ENCODE assay signal across 16 mouse cellular contexts in the genomic region with DNA sequence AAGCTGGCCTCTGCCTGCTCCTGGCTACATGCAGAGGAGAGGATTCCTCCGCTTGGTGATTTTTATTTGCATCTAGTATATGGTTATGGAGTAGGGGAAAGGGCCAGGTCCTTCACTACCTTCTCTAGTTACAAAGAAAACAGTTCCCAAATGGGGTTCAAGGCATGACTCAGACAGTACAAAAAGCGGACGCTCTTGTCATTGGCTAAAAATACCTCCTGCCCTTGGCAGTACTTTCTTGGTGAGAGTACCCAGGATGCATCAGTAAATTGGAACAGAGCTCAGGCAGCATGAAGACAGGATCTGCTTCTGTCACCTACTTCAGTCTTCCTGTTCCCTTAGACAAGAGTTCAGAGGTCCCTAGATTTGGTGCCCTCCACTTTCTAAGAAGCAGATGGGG. TPM values are rescaled to one million over a fixed set of nuclear protein-coding genes. Genes with fewer than 3 reads are reported as not detected.
DNase-seq lines count a peak whose midpoint lies in the region.
"Had no signal": no experiment of that assay in that cellular context is flagged by ENCODE, and none has a peak within 500 bp of the region (broad histone marks: within the 10 kb centered on the region; RNA-seq: fewer than 3 reads in every experiment).

No protein-coding gene starts in this region.

- no peaks in the 10 kb centered on the region for H3K9me3 ChIP-seq in forebrain, embryonic 10.5 days
- H3K9me3 ChIP-seq: embryonic facial prominence, embryonic 13.5 days; forebrain, embryonic 15.5 days; hindbrain, embryonic 12.5 days; limb, embryonic 13.5 days; lung, embryonic 15.5 days had no signal

- peaks cover 4% of the 10 kb centered on the region; the same call in 1 of the 2 replicates for H3K4me1 ChIP-seq in forebrain, embryonic 10.5 days
- H3K4me1 ChIP-seq: forebrain, embryonic 15.5 days; hindbrain, embryonic 12.5 days; limb, embryonic 13.5 days; lung, embryonic 15.5 days had no signal

- WGBS in forebrain, embryonic 10.5 days = 78% methylated on average over 3 of the region's 3 CpGs

- intact Hi-C loops in heart, postnatal 25 days (cut with DNase I) = no loop called here
- intact Hi-C loops in heart, postnatal 10 days (cut with DNase I) = no loop called here

- no peak overlapping the region for H3K4me3 ChIP-seq in forebrain, embryonic 10.5 days
- H3K4me3 ChIP-seq: embryonic facial prominence, embryonic 13.5 days; forebrain, embryonic 15.5 days; hindbrain, embryonic 12.5 days; limb, embryonic 13.5 days; lung, embryonic 15.5 days had no signal

- H3K27me3 ChIP-seq in forebrain, embryonic 10.5 days (ENCODE audit: poor library complexity, severe bottlenecking) = no peaks in the 10 kb centered on the region; the same call in 1 of the 2 replicates
- H3K27me3 ChIP-seq: embryonic facial prominence, embryonic 13.5 days; forebrain, embryonic 15.5 days had no signal

- H3K36me3 ChIP-seq in forebrain, embryonic 10.5 days (replicated peaks) = no peaks in the 10 kb centered on the region
- H3K36me3 ChIP-seq: embryonic facial prominence, embryonic 13.5 days; forebrain, embryonic 15.5 days; hindbrain, embryonic 12.5 days; limb, embryonic 13.5 days; lung, embryonic 15.5 days had no signal

- no peak overlapping the region for H3K27ac ChIP-seq in forebrain, embryonic 10.5 days
- H3K27ac ChIP-seq: embryonic facial prominence, embryonic 13.5 days; forebrain, embryonic 15.5 days; hindbrain, embryonic 12.5 days; limb, embryonic 13.5 days; lung, embryonic 15.5 days had no signal

- DNase-seq in heart, adult 8-10 months (ENCODE audit: low spot score) = peak; percentile 53
- no peak for DNase-seq in heart, postnatal 25 days (ENCODE audit: low spot score)
- DNase-seq in A20 (ENCODE audit: low read depth, low spot score) (peak; percentile 29), adipocyte (ENCODE audit: low spot score) (peak; percentile 88)
- DNase-seq in heart, postnatal 10 days = peak; percentile 69 to 77
- no peak for DNase-seq in cerebellum, adult 8-10 months
- no peak for DNase-seq in forebrain, embryonic 10.5 days (ENCODE audit: extremely low spot score, low spot score)
- DNase-seq: cerebellum, postnatal 10 days; kidney, adult 11 months had no signal

RNA-seq across cellular contexts. Expression of a gene that starts 2.6 kb away (rescaled TPM):
- total RNA-seq in heart, adult 8-10 months (2022) = under 1 TPM in 2 of 4 experiments, not detected in 2; 0.14 to 0.16 TPM
- total RNA-seq in heart, postnatal 25 days (2021) = not detected
- under 1 TPM in 1 of 2 experiments, not detected in 1; 0.14 TPM for total RNA-seq in heart, postnatal 10 days (2021)
- polyA plus RNA-seq in forebrain, embryonic 10.5 days (2016; fragmentation: Nextera tagmentation; extraction: Ambion mirVana) = 0.46 TPM in 1 of 2 replicates, not detected in the other
- total RNA-seq: layer of hippocampus, adult 18-20 months had no signal
- polyA plus RNA-seq: forebrain, embryonic 15.5 days; hindbrain, embryonic 12.5 days; midbrain, embryonic 11.5 days had no signal

RNA-seq across cellular contexts. Expression of a gene that starts 6.9 kb away (rescaled TPM):
- 100 to 1,000 TPM; 119 to 134 (median 122) TPM for total RNA-seq in heart, adult 8-10 months (2022)
- 100 to 1,000 TPM in 1 of 2 experiments, 10 to 100 TPM in 1; 99.8 to 103 TPM for total RNA-seq in heart, postnatal 25 days (2021)
- 100 to 1,000 TPM; 122 to 124 TPM for total RNA-seq in heart, postnatal 10 days (2021)
- polyA plus RNA-seq in forebrain, embryonic 10.5 days (2016; fragmentation: Nextera tagmentation; extraction: Ambion mirVana) = 68.6 and 70.9 TPM in 2 replicates

RNA-seq across cellular contexts. Expression of a gene that starts 18.8 kb away (rescaled TPM):
- 1 to 10 TPM; 1.6 to 2.8 (median 2.2) TPM for total RNA-seq in heart, adult 8-10 months (2022)
- total RNA-seq in heart, postnatal 25 days (2021) = 1 to 10 TPM; 1.5 to 2.2 TPM
- 1 to 10 TPM; 2.2 to 3.4 TPM for total RNA-seq in heart, postnatal 10 days (2021)
- 28.5 and 29.3 TPM in 2 replicates for polyA plus RNA-seq in forebrain, embryonic 10.5 days (2016; fragmentation: Nextera tagmentation; extraction: Ambion mirVana)

RNA-seq across cellular contexts. Expression of a gene that starts 21.2 kb away (rescaled TPM):
- total RNA-seq in heart, adult 8-10 months (2022) = 10 to 100 TPM; 11.8 to 37.6 (median 13.6) TPM
- total RNA-seq in heart, postnatal 25 days (2021) = 10 to 100 TPM; 30.6 to 70.6 TPM
- total RNA-seq in heart, postnatal 10 days (2021) = 10 to 100 TPM; 22.3 to 36.8 TPM
- 28.8 and 33.1 TPM in 2 replicates for polyA plus RNA-seq in forebrain, embryonic 10.5 days (2016; fragmentation: Nextera tagmentation; extraction: Ambion mirVana)

RNA-seq across cellular contexts. Expression of a gene that starts 44.6 kb away (rescaled TPM):
- 10 to 100 TPM; 58.4 to 76.5 (median 69.2) TPM for total RNA-seq in heart, adult 8-10 months (2022)
- 10 to 100 TPM; 68.8 to 75.7 TPM for total RNA-seq in heart, postnatal 25 days (2021)
- total RNA-seq in heart, postnatal 10 days (2021) = 10 to 100 TPM; 59.2 to 60.4 TPM
- polyA plus RNA-seq in forebrain, embryonic 10.5 days (2016; fragmentation: Nextera tagmentation; extraction: Ambion mirVana) = 22.7 and 23.2 TPM in 2 replicates

Comparison
In these comparisons a context has a peak if more than half of its experiments do, and no peak if none do; other contexts are left out.
1. DNase-seq: peak in heart, adult 8-10 months (single experiment), A20 (single experiment), adipocyte (single experiment) and heart, postnatal 10 days (2 of 2); none in heart, postnatal 25 days (single experiment), cerebellum, adult 8-10 months (single experiment) and forebrain, embryonic 10.5 days (single experiment).